Mouse (Mus musculus) forebrain, embryonic 11.5 days (tissue): ENCODE data around the gene Slc30a5. TPM values are rescaled to one million over a fixed set of nuclear protein-coding genes. Genes with fewer than 3 reads are reported as not detected.
"Not testable (repeated sequence)": the region's sequence is repeated elsewhere in the genome, so short reads cannot be mapped to it uniquely, and the experiment has no call there.

Source experiments
- ATAC-seq: fragments of 200-750 bp; cut with Nextera tagmentation; replicated peaks from 2 replicates; pipeline ENCODE4 v1.8.0; 2017; ENCODE audit warnings: moderate TSS enrichment; ENCODE audit not compliant: low FRiP score
- DNase-seq: peaks from one replicate; pipeline ENCODE4 v3.0.0-alpha.2; 2017; ENCODE audit warnings: low spot score
- H3K27ac ChIP-seq: fragments of 300-500 bp; sonication (generic); 2 replicates; pipeline ENCODE4 v1.5.1; 2014; ENCODE audit warnings: low read depth, low read length
- H3K27me3 ChIP-seq: fragments of 300-500 bp; sonication (generic); 2 replicates; pipeline ENCODE4 v1.6.1; 2014; ENCODE audit warnings: mild to moderate bottlenecking, low read length, mixed read lengths; ENCODE audit not compliant: control insufficient read depth, insufficient read depth
- H3K36me3 ChIP-seq: fragments of 300-500 bp; sonication (generic); 2 replicates; pipeline ENCODE4 v1.6.1; 2014; ENCODE audit warnings: mild to moderate bottlenecking, low read length, moderate library complexity, mixed read lengths; ENCODE audit not compliant: control insufficient read depth, insufficient read depth
- H3K4me1 ChIP-seq: fragments of 300-500 bp; sonication (generic); replicated peaks from 2 replicates; pipeline ENCODE4 v1.6.1; 2014; ENCODE audit warnings: low read length, mixed read lengths; ENCODE audit not compliant: control insufficient read depth, insufficient read depth
- H3K4me2 ChIP-seq: fragments of 300-500 bp; sonication (generic); 2 replicates; pipeline ENCODE4 v1.6.1; 2014; ENCODE audit warnings: low read depth, mild to moderate bottlenecking, low read length, moderate library complexity, mixed read lengths; ENCODE audit not compliant: severe bottlenecking
- H3K4me3 ChIP-seq: fragments of 300-500 bp; sonication (generic); 2 replicates; pipeline ENCODE4 v1.5.1; 2014; ENCODE audit warnings: low read depth, low read length
- H3K9ac ChIP-seq: fragments of 300-500 bp; sonication (generic); 2 replicates; pipeline ENCODE4 v1.6.1; 2014; ENCODE audit warnings: low read length
- H3K9me3 ChIP-seq: fragments of 300-500 bp; sonication (generic); 2 replicates; pipeline ENCODE4 v1.6.1; 2016; ENCODE audit warnings: low read length, mixed read lengths; ENCODE audit not compliant: control insufficient read depth
- WGBS: fragments of 180-500 bp; shearing (Covaris S2); extraction: QIAGEN DNeasy Blood & Tissue Kit; methylation state at CpG from one replicate; pipeline ENCODE4 v1.1.7; 2014; 5-methylcytosine and 5-hydroxymethylcytosine counted together
- polyA plus RNA-seq: library from polyadenylated mRNA; unstranded; fragments of >200 nt; fragmentation: Nextera tagmentation; extraction: Ambion mirVana; gene quantifications from 2 replicates; pipeline ENCODE4 v1.2.1, GENCODE M21; 2014

The Slc30a5 gene
- polyA plus RNA-seq, 1 experiment from 2014 or later = 47.3 TPM

DNA sequence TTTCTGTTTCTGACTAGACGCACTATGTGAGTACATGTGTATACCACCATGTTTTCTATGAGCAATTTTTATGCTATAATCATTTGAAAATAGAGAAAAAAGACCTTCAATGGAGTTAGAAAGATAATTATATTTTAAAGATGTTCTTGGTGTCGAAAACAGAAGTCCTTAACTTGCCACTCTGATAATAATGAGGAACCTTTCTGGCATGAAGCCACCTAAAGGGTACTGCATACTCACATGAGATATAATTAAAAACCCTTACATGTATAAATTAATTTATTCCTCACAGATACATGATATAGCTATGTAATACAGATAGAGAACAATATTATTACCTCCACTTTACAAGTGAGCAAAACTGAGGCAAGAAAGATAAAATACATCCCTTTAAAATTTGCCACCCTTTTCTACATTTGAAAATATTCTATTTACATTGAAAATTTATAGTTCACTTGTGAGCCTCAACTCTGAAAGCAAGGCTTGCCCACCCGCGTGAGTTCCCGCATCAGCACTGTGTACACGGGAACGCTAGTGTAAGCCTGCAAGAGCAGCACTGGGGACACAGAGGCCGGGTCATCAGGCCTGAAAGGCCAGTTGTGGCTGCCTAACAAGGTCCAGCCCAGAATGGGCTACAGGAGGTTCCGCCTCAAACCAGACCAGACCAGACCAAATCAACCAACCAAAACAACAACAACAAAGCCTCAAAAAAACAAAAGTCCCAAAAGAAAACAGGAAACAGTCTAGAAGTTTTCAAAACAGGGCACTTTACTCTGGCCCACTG, 7.4 kb downstream of the Slc30a5 start:
- 88% methylated on average over 9 of the region's 9 CpGs for WGBS
- H3K4me2 ChIP-seq = no peak overlapping the region
- DNase-seq = no peak

DNA sequence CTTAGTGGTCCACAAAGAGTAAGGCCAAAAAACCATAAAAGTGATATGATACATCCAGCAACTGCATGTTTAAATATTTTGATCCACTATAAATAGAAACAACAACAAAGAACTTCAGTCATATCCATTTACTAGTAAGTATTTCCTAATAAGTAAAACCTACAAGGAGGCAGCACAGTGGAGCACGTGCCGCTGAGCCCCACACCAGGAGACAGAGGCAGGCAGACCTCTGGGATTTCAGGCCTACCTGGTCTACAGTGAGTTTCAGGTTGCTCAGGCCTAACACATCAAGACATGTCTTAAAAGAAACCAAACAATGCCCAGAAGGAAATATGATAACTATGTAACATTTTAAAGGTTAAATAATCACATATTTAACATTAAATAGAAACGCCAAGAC, 8.3 kb downstream of the Slc30a5 start:
- H3K4me3 ChIP-seq = no peak overlapping the region
- H3K9me3 ChIP-seq = no peaks in the 10 kb centered on the region
- no peak overlapping the region for H3K9ac ChIP-seq
- 96% methylated on average over 3 of the region's 3 CpGs for WGBS
- no peak overlapping the region for H3K4me2 ChIP-seq
- DNase-seq (no peak), ATAC-seq (no peak)
- H3K36me3 ChIP-seq = no peaks in the 10 kb centered on the region; the same call in 1 of the 2 replicates
- H3K4me1 ChIP-seq = no peaks in the 10 kb centered on the region
- no peaks in the 10 kb centered on the region for H3K27me3 ChIP-seq
- no peak overlapping the region for H3K27ac ChIP-seq

More for the DNA sequence above, 7.4 kb downstream of the Slc30a5 start:
- Histone ChIP-seq H3K4me3 (no peak overlapping the region), H3K27me3 (no peaks in the 10 kb centered on the region), H3K4me1 (no peaks in the 10 kb centered on the region), H3K27ac (no peak overlapping the region), H3K36me3 (no peaks in the 10 kb centered on the region; the same call in 1 of the 2 replicates), H3K9me3 (no peaks in the 10 kb centered on the region), H3K9ac (no peak overlapping the region)
- ATAC-seq = no peak

DNA sequence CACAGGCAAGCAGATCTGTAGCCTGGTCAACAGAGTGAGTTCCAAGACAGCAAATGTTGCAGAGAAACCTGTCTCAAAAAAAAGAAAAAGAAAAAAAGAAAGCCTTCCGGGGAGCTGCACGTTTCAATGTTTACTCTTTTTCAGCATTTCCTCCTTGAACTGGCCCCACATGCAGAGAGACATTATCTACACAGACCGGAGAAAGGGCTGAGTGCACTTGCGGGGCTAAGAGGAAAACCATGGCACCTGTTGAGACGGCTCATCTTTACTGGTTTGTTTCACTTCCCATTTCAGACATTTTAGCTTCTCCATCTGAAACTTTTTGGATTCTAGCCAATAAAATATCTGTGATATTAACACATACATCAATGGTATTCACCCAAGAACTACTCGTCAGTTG, 8.9 kb downstream of the Slc30a5 start:
- WGBS = 93% methylated on average over 6 of the region's 6 CpGs
- Histone ChIP-seq H3K36me3 (no peaks in the 10 kb centered on the region; the same call in 1 of the 2 replicates), H3K4me1 (no peaks in the 10 kb centered on the region), H3K4me3 (no peak overlapping the region), H3K9me3 (no peaks in the 10 kb centered on the region), H3K4me2 (no peak overlapping the region), H3K27ac (no peak overlapping the region), H3K9ac (no peak overlapping the region), H3K27me3 (no peaks in the 10 kb centered on the region)
- ATAC-seq (no peak), DNase-seq (no peak)

DNA sequence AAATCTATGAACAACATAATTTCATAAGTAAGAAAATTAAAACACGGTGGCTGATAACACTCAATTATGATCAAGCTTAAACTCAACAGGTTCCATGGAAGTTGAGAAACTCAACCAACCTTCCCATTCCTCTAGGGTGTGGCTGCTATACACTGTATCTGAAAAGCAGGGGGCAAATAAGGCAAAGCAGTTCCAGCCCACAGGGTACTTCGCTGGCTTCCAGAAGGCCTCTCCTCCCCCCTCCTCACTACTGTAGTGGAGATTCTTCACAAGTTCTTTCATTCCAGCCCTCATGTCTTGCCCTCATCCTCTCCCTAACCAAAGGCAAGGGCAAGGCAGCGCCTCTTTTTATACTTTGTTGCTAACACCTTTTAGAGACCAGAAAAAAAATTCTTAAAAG, 9.4 kb downstream of the Slc30a5 start:
- no peak for DNase-seq
- H3K36me3 ChIP-seq = no peaks in the 10 kb centered on the region; the same call in 1 of the 2 replicates
- no peak overlapping the region for H3K27ac ChIP-seq
- H3K27me3 ChIP-seq = no peaks in the 10 kb centered on the region
- WGBS = 97% methylated on average over 3 of the region's 3 CpGs
- H3K9me3 ChIP-seq = no peaks in the 10 kb centered on the region
- no peak overlapping the region for H3K4me3 ChIP-seq
- H3K4me1 ChIP-seq = no peaks in the 10 kb centered on the region
- H3K4me2 ChIP-seq = no peak overlapping the region
- no peak overlapping the region for H3K9ac ChIP-seq
- ATAC-seq = no peak

DNA sequence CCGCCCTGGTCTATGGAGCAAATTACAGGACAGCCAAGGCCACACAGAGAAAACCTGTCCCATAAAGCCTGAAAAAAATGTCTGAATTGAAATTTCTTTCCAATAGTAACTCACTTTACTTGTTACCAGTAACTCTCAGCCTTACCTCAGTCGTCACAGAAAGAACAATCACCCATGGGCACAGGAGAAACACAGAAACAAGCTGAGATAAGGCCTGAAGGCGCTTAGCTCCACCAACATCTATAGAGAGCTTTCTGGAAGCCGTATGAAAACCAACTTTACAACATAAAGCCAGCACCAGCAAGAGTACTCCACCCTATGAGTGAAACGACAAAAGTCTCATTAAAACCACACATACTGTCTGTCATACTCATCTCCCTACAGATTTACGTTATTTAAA, 18.8 kb downstream of the Slc30a5 start:
- 96% methylated on average over 6 of the region's 6 CpGs for WGBS
- Histone ChIP-seq H3K36me3 (no peaks in the 10 kb centered on the region; the same call in 1 of the 2 replicates), H3K27ac (no peak overlapping the region), H3K9ac (no peak overlapping the region), H3K4me3 (no peak overlapping the region), H3K4me2 (no peak overlapping the region), H3K27me3 (no peaks in the 10 kb centered on the region), H3K4me1 (no peaks in the 10 kb centered on the region), H3K9me3 (no peaks in the 10 kb centered on the region)
- ATAC-seq (no peak), DNase-seq (no peak)

DNA sequence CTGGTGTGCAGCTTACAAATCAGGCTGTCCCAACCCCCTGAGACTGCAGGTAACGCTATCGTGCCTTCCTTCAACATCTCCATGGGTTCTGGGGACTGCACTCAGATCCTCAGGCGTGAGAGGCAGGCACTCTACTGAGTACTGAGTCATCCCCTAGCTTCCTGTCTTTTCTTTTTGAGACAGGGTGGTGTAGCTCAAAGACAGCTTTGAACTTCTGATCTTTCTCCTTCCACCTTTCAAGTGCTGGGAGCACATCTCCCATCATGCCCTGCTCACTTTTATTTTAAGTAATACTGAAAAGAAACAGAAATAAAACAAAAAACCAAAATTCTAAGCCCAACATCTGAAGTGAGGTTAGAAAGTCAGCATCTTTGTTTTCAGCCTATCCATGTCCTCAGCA, 27.5 kb downstream of the Slc30a5 start:
- Histone ChIP-seq H3K36me3 (peaks cover 16% of the 10 kb centered on the region), H3K4me3 (no peak overlapping the region), H3K27ac (no peak overlapping the region), H3K9me3 (no peaks in the 10 kb centered on the region), H3K4me1 (no peaks in the 10 kb centered on the region), H3K27me3 (no peaks in the 10 kb centered on the region), H3K9ac (no peak overlapping the region), H3K4me2 (no peak overlapping the region)
- WGBS = 98% methylated on average over 3 of the region's 3 CpGs
- ATAC-seq = no peak
- DNase-seq = no peak

DNA sequence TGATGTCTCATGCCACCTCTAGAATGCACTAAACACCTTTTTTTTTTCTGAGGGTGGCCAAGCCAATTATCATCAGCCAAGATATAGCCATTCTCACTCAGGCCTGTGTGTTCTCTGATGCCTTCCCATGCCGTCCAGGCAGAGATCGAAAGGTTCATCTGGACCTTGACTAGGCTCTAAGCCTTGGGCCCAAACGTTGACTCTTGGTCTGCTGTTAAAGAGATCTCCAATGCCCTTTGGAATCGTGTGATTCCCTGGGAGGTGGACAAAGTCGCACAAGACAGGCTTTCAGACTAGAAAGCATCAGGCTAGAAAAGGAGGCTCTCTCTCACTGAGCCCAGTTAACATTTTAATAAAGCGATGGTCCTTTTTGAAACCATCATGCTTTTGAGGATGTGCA, 36.1 kb downstream of the Slc30a5 start:
- Histone ChIP-seq H3K27ac (no peak overlapping the region), H3K4me3 (no peak overlapping the region), H3K9me3 (no peaks in the 10 kb centered on the region), H3K9ac (no peak overlapping the region), H3K36me3 (no peaks in the 10 kb centered on the region), H3K4me2 (no peak overlapping the region), H3K27me3 (no peaks in the 10 kb centered on the region), H3K4me1 (no peaks in the 10 kb centered on the region)
- DNase-seq = no peak
- no peak for ATAC-seq
- WGBS = 89% methylated on average over 6 of the region's 6 CpGs

DNA sequence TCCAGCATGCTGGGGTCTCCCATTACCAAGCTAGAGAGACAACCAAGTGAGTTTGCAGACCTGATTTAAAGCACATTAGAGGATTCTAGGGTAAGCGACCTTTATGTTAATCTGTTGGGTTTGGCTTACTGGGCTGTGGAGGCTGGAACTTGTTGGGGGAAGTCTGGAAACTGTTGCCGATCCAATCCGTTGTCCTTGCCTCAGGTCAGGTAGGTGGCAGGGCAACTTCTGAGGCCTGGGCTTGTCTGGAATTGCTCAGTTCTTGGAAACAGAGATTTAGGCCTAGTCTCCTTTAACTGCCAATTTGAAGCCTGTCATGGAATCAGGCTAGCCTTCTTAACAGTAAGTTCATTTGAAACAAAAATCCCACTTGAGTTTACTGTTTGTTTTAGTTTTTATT, 44.1 kb downstream of the Slc30a5 start:
- ATAC-seq = no peak
- no peak overlapping the region for H3K9ac ChIP-seq
- no peak overlapping the region for H3K27ac ChIP-seq
- H3K4me1 ChIP-seq = peaks cover 11% of the 10 kb centered on the region; the same call in 1 of the 2 replicates
- H3K9me3 ChIP-seq = no peaks in the 10 kb centered on the region
- DNase-seq = no peak
- H3K4me3 ChIP-seq = no peak overlapping the region
- no peak overlapping the region for H3K4me2 ChIP-seq
- H3K27me3 ChIP-seq = no peaks in the 10 kb centered on the region
- 84% methylated on average over 3 of the region's 3 CpGs for WGBS
- H3K36me3 ChIP-seq = no peaks in the 10 kb centered on the region

DNA sequence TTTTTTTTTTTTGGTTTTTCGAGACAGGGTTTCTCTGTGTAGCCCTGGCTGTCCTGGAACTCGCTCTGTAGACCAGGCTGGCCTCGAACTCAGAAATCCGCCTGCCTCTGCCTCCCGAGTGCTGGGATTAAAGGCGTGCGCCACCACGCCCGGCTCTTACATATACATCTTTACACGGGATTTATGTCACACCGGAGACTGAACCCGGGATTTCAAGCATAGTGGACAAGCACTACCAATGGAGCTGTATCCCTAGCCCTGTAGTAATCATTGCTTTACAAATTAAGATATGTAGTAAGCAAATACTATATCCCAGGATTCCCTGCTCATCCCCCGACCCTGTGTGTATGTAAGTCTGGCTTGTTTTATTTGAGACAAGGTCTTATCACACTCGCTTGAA, 45.2 kb downstream of the Slc30a5 start:
- not testable (repeated sequence) for H3K4me3 ChIP-seq, ATAC-seq, H3K27ac ChIP-seq, DNase-seq, H3K27me3 ChIP-seq, H3K36me3 ChIP-seq, H3K4me2 ChIP-seq, H3K9ac ChIP-seq, H3K9me3 ChIP-seq
- H3K4me1 ChIP-seq = peaks cover 16% of the 10 kb centered on the region; the same call in 1 of the 2 replicates
- 96% methylated on average over 10 of the region's 14 CpGs for WGBS
